Mouse (Mus musculus): ENCODE data around the gene Adsl. TPM values are rescaled to one million over a fixed set of nuclear protein-coding genes. Genes with fewer than 3 reads are reported as not detected.

Gene Adsl
- total and polyA plus RNA-seq, 3 experiments = 75.7 to 92.2 (median 79.2) TPM

- Histone ChIP-seq H3K9ac (ENCODE audit: low read depth, low read length) (no peak overlapping the region), H3K27ac (no peak overlapping the region), H3K79me2 (replicated peaks; ENCODE audit: control insufficient read depth, insufficient read depth, low read length) (no peaks in the 10 kb centered on the region), H3K27me3 (ENCODE audit: control insufficient read depth, insufficient read depth, low read length) (no peaks in the 10 kb centered on the region), H3K4me1 (ENCODE audit: control insufficient read depth, insufficient read depth, low read length) (no peaks in the 10 kb centered on the region; the same call in 1 of the 2 replicates), H3K36me3 (ENCODE audit: control insufficient read depth, insufficient read depth, low read length) (peaks cover 2% of the 10 kb centered on the region; the same call in 1 of the 2 replicates), H3K4me3 (no peak overlapping the region)
- intact Hi-C loops (cut with DNase I) = no loop called here
- 45% methylated on average over 5 of the region's 5 CpGs for WGBS
- DNase-seq = no peak
- TF ChIP-seq CTCF (IDR thresholded peaks at IDR 0.05) (no peak), POLR2A (IDR thresholded peaks at IDR 0.05; ENCODE audit: insufficient read depth, low read depth, low read length) (no peak), EP300 (IDR thresholded peaks at IDR 0.05; ENCODE audit: insufficient read depth, low read depth, low read length) (no peak)
These were observed 26.0 kb downstream of the Adsl start for GRCm38 (mm10) chr15:80974311-80974710.

DNA sequence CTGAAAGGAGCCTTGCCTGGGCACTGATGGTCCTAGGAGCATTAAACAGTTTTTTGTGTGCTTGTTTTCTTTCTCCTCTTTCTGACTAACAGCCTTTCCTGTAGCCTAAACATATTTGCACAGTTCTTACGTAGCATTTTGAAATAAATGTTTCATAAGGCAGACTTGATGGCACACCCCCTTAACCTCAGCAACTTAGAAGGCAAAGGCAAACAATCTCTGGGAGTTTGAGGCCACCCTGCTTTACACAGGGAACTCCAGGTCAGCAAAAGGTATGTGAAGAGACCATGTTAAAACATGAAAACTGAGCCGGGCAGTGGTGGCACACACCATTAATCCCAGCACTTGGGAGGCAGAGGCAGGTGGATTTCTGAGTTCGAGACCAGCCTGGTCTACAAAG is 27.4 kb downstream of the Adsl start:
- Histone ChIP-seq H3K4me1 (ENCODE audit: control insufficient read depth, insufficient read depth, low read length) (peaks cover 2% of the 10 kb centered on the region), H3K4me3 (no peak overlapping the region), H3K27ac (no peak overlapping the region), H3K27me3 (ENCODE audit: control insufficient read depth, insufficient read depth, low read length) (no peaks in the 10 kb centered on the region), H3K36me3 (ENCODE audit: control insufficient read depth, insufficient read depth, low read length) (peaks cover 2% of the 10 kb centered on the region; the same call in 1 of the 2 replicates), H3K9ac (ENCODE audit: low read depth, low read length) (no peak overlapping the region), H3K79me2 (replicated peaks; ENCODE audit: control insufficient read depth, insufficient read depth, low read length) (no peaks in the 10 kb centered on the region)
- WGBS = 90% methylated on average over 3 of the region's 3 CpGs
- TF ChIP-seq EP300 (IDR thresholded peaks at IDR 0.05; ENCODE audit: insufficient read depth, low read depth, low read length) = no peak
- TF ChIP-seq CTCF (IDR thresholded peaks at IDR 0.05) = no peak
- no peak for TF ChIP-seq POLR2A (IDR thresholded peaks at IDR 0.05; ENCODE audit: insufficient read depth, low read depth, low read length)
- intact Hi-C loops (cut with DNase I) = no loop called here
- no peak for DNase-seq

DNA sequence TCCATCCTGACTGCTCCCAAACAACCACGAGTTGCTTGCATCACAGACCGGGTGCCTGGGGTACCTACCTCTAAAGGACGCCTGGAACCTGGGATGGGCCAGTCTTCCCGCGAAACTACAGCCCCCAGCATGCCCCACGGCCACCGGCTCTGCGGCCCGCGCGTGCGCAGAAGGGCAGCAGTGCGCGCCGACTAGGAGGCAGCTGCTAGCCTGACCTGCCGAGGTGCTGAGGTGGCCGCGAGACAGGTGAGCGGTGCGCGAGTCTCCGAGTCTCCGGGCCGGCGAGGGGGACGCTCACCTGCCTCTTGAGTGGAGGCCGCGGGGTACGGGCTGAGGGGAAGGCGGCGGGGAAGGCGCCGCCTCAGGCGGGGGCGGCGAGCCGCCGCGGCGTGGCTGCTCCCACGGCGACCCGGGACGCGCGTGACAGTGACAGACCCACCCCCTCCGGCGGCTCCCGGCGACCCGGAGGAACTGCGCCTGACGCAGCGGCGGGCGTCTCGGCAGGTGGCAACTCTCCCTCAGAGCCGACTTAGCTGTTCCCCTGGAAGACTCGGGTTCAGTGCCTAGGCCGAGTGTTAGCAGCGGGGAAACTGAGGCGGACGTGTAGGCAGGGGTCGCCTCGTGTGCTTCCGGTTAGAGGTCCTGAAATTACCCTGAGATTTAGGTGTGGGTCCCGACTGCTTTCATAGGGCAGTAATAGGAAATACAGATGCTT is 29.5 kb downstream of the Adsl start, which contains the start of gene Sgsm3:
Sgsm3 (plus strand) TSS at position 146 of the 715 bp plus-strand sequence.
- peak within 1 kb of the TSS; percentile 91 for H3K9ac ChIP-seq (ENCODE audit: low read depth, low read length)
- peaks cover 2% of the 10 kb centered on the region for H3K4me1 ChIP-seq (ENCODE audit: control insufficient read depth, insufficient read depth, low read length)
- H3K79me2 ChIP-seq (replicated peaks; ENCODE audit: control insufficient read depth, insufficient read depth, low read length) = no peaks in the 10 kb centered on the region
- peak within 1 kb of the TSS; percentile 75 for H3K4me3 ChIP-seq
- peaks cover 2% of the 10 kb centered on the region; the same call in 1 of the 2 replicates for H3K36me3 ChIP-seq (ENCODE audit: control insufficient read depth, insufficient read depth, low read length)
- DNase-seq = peak; percentile 90 to 91
- H3K27me3 ChIP-seq (ENCODE audit: control insufficient read depth, insufficient read depth, low read length) = no peaks in the 10 kb centered on the region
- intact Hi-C loops (cut with DNase I) = no loop called here
- peak within 1 kb of the TSS; percentile 65 for H3K27ac ChIP-seq
- TF ChIP-seq CTCF (IDR thresholded peaks at IDR 0.05) = no peak
- no peak for TF ChIP-seq EP300 (IDR thresholded peaks at IDR 0.05; ENCODE audit: insufficient read depth, low read depth, low read length)
- TF ChIP-seq POLR2A (IDR thresholded peaks at IDR 0.05; ENCODE audit: insufficient read depth, low read depth, low read length) = peak; percentile 48; the same call in 1 of the 2 replicates
- WGBS = 1% methylated on average over 64 of the region's 67 CpGs

- peaks cover 2% of the 10 kb centered on the region for H3K4me1 ChIP-seq (ENCODE audit: control insufficient read depth, insufficient read depth, low read length)
- no peaks in the 10 kb centered on the region for H3K27me3 ChIP-seq (ENCODE audit: control insufficient read depth, insufficient read depth, low read length)
- no peak overlapping the region for H3K4me3 ChIP-seq
- H3K79me2 ChIP-seq (replicated peaks; ENCODE audit: control insufficient read depth, insufficient read depth, low read length) = no peaks in the 10 kb centered on the region
- WGBS = 36% methylated on average over 4 of the region's 4 CpGs
- H3K9ac ChIP-seq (ENCODE audit: low read depth, low read length) = no peak overlapping the region
- DNase-seq = no peak
- intact Hi-C loops (cut with DNase I) = no loop called here
- TF ChIP-seq POLR2A (IDR thresholded peaks at IDR 0.05; ENCODE audit: insufficient read depth, low read depth, low read length) (no peak), EP300 (IDR thresholded peaks at IDR 0.05; ENCODE audit: insufficient read depth, low read depth, low read length) (no peak), CTCF (IDR thresholded peaks at IDR 0.05) (no peak)
- peaks cover 2% of the 10 kb centered on the region; the same call in 1 of the 2 replicates for H3K36me3 ChIP-seq (ENCODE audit: control insufficient read depth, insufficient read depth, low read length)
- no peak overlapping the region for H3K27ac ChIP-seq
These were observed 31.3 kb downstream of the Adsl start for GRCm38 (mm10) chr15:80979611-80980010.

DNA sequence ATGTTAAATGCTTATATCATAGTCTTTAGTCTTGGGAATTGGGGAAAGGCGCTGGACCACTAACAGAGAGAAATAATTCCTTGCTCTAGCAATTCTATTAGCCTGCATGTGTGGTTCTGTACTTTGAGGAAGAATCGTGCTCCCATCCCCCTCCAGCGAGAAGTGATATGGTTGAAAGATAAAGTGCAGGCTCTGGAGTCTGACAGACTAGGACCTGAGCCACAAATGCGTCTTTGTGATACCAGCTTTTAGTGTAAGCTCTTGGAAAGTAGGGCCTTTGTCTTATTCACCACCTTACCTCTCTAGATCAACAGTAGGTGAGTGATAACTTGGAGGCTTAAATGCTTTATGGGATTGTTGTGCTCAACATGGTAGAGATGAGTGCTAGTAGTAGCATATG is 32.9 kb downstream of the Adsl start:
- TF ChIP-seq EP300 (IDR thresholded peaks at IDR 0.05; ENCODE audit: insufficient read depth, low read depth, low read length) (no peak), POLR2A (IDR thresholded peaks at IDR 0.05; ENCODE audit: insufficient read depth, low read depth, low read length) (no peak), CTCF (IDR thresholded peaks at IDR 0.05) (no peak)
- H3K27ac ChIP-seq = no peak overlapping the region
- H3K36me3 ChIP-seq (ENCODE audit: control insufficient read depth, insufficient read depth, low read length) = peaks cover 2% of the 10 kb centered on the region; the same call in 1 of the 2 replicates
- no peak for DNase-seq
- WGBS = 61% methylated on average over 4 of the region's 4 CpGs
- H3K4me3 ChIP-seq = no peak overlapping the region
- no peaks in the 10 kb centered on the region for H3K27me3 ChIP-seq (ENCODE audit: control insufficient read depth, insufficient read depth, low read length)
- H3K4me1 ChIP-seq (ENCODE audit: control insufficient read depth, insufficient read depth, low read length) = peaks cover 2% of the 10 kb centered on the region
- H3K79me2 ChIP-seq (replicated peaks; ENCODE audit: control insufficient read depth, insufficient read depth, low read length) = no peaks in the 10 kb centered on the region
- no peak overlapping the region for H3K9ac ChIP-seq (ENCODE audit: low read depth, low read length)
- intact Hi-C loops (cut with DNase I) = no loop called here

- intact Hi-C loops (cut with DNase I) = no loop called here
- H3K79me2 ChIP-seq (replicated peaks; ENCODE audit: control insufficient read depth, insufficient read depth, low read length) = no peaks in the 10 kb centered on the region
- no peak overlapping the region for H3K9ac ChIP-seq (ENCODE audit: low read depth, low read length)
- TF ChIP-seq POLR2A (IDR thresholded peaks at IDR 0.05; ENCODE audit: insufficient read depth, low read depth, low read length) = no peak
- no peak for TF ChIP-seq EP300 (IDR thresholded peaks at IDR 0.05; ENCODE audit: insufficient read depth, low read depth, low read length)
- no peak for TF ChIP-seq CTCF (IDR thresholded peaks at IDR 0.05)
- no peaks in the 10 kb centered on the region for H3K27me3 ChIP-seq (ENCODE audit: control insufficient read depth, insufficient read depth, low read length)
- DNase-seq = no peak
- peaks cover 2% of the 10 kb centered on the region for H3K4me1 ChIP-seq (ENCODE audit: control insufficient read depth, insufficient read depth, low read length)
- no peak overlapping the region for H3K4me3 ChIP-seq
- peaks cover 2% of the 10 kb centered on the region; the same call in 1 of the 2 replicates for H3K36me3 ChIP-seq (ENCODE audit: control insufficient read depth, insufficient read depth, low read length)
- WGBS = 91% methylated on average over 2 of the region's 2 CpGs
- no peak overlapping the region for H3K27ac ChIP-seq
These were observed 35.0 kb downstream of the Adsl start for GRCm38 (mm10) chr15:80983264-80983663.
